Mouse (Mus musculus) small intestine, adult 2 months (tissue): ENCODE data around the gene Olfr1344. TPM values are rescaled to one million over a fixed set of nuclear protein-coding genes. Genes with fewer than 3 reads are reported as not detected.
"Not testable (repeated sequence)": the region's sequence is repeated elsewhere in the genome, so short reads cannot be mapped to it uniquely, and the experiment has no call there.

Source experiments
- H3K27ac ChIP-seq: fragments of 200-500 bp; 2 replicates; pipeline ENCODE4 v1.5.1; 2012; ENCODE audit warnings: low read depth, low read length, control low read depth, inconsistent platforms; ENCODE audit not compliant: insufficient read depth
- H3K27me3 ChIP-seq: fragments of 200-500 bp; 2 replicates; pipeline ENCODE4 v1.6.1; 2012; ENCODE audit warnings: mild to moderate bottlenecking, moderate library complexity, low read length, inconsistent platforms; ENCODE audit not compliant: control insufficient read depth, insufficient read depth
- H3K36me3 ChIP-seq: fragments of 200-500 bp; 2 replicates; pipeline ENCODE4 v1.6.1; 2012; ENCODE audit warnings: mild to moderate bottlenecking, low read length, control low read depth, inconsistent platforms; ENCODE audit not compliant: control insufficient read depth, insufficient read depth
- H3K4me1 ChIP-seq: fragments of 200-500 bp; 2 replicates; pipeline ENCODE4 v1.6.1; 2012; ENCODE audit warnings: low read length, inconsistent platforms, mixed read lengths; ENCODE audit not compliant: control insufficient read depth, insufficient read depth, insufficient read length
- H3K4me3 ChIP-seq: fragments of 200-500 bp; 2 replicates; pipeline ENCODE4 v1.5.1; 2012; ENCODE audit warnings: low read depth, mild to moderate bottlenecking, control low read depth, inconsistent platforms, low read length, moderate library complexity
- CTCF ChIP-seq: fragments of 200-500 bp; IDR thresholded peaks from 2 replicates; pipeline ENCODE4 v1.5.1; 2012; ENCODE audit warnings: low read depth, mild to moderate bottlenecking, control low read depth, inconsistent platforms, low read length, moderate library complexity, mixed read lengths; ENCODE audit not compliant: insufficient replicate concordance, insufficient read length; ENCODE audit errors: extremely low read depth
- POLR2A ChIP-seq: fragments of 200-500 bp; IDR thresholded peaks from 2 replicates; pipeline ENCODE4 v1.6.1; 2012; ENCODE audit warnings: low read depth, mild to moderate bottlenecking, control low read depth, inconsistent platforms, low read length, moderate library complexity
- WGBS: fragments of 180-500 bp; shearing (Covaris S2); methylation state at CpG from one replicate; pipeline ENCODE4 v1.1.7; 2018; 5-methylcytosine and 5-hydroxymethylcytosine counted together
- polyA plus RNA-seq: library from polyadenylated mRNA; depleted of rRNA; stranded (reverse); fragments of >200 nt; gene quantifications from 2 replicates; pipeline ENCODE4 v1.2.3, GENCODE M21; 2012; rRNA removed

Gene Olfr1344
- polyA plus RNA-seq, 1 experiment = not detected

GRCm38 (mm10) chr7:6466951-6467350 is 28.5 kb downstream of the Olfr1344 start, which contains the start of gene Olfr1346:
Gene Olfr1346 (plus strand): TSS chr7:6467101.
- H3K27me3 ChIP-seq = no peaks in the 10 kb centered on the region
- no peak within 1 kb of the TSS for H3K27ac ChIP-seq
- H3K36me3 ChIP-seq = no peaks in the 10 kb centered on the region
- TF ChIP-seq CTCF = no peak
- no peak for TF ChIP-seq POLR2A
- no peaks in the 10 kb centered on the region for H3K4me1 ChIP-seq
- no peak within 1 kb of the TSS for H3K4me3 ChIP-seq

- not testable (repeated sequence) for H3K36me3 ChIP-seq, H3K27me3 ChIP-seq, H3K4me1 ChIP-seq, H3K27ac ChIP-seq, H3K4me3 ChIP-seq
- WGBS = 41% methylated on average over 2 of the region's 2 CpGs
Observed at GRCm38 (mm10) chr7:6477633-6478032, 39.1 kb downstream of the Olfr1344 start.

GRCm38 (mm10) chr7:6486841-6487240 is 48.4 kb downstream of the Olfr1344 start, which contains the start of gene Olfr5:
Gene Olfr5 (minus strand): TSS chr7:6486941.
- Histone ChIP-seq H3K36me3 (no peaks in the 10 kb centered on the region), H3K4me3 (no peak within 1 kb of the TSS), H3K27ac (no peak within 1 kb of the TSS), H3K4me1 (no peaks in the 10 kb centered on the region), H3K27me3 (no peaks in the 10 kb centered on the region)
- TF ChIP-seq CTCF (no peak), POLR2A (no peak)
- 8% methylated on average over 2 of the region's 2 CpGs for WGBS

Other genes starting within 250 kb of the Olfr1344 start
- gene Galp, start 241.6 kb upstream of the Olfr1344 start, polyA plus RNA-seq = not detected in 2 replicates
- not detected in 2 replicates for gene Zscan5b, start 216.4 kb upstream of the Olfr1344 start, polyA plus RNA-seq
- gene Epp13, start 186.0 kb upstream of the Olfr1344 start, polyA plus RNA-seq = not detected in 2 replicates
- gene Zfp667, start 152.1 kb upstream of the Olfr1344 start, polyA plus RNA-seq = 0.10 TPM in 2 replicates
- gene Zfp583, start 107.4 kb upstream of the Olfr1344 start, polyA plus RNA-seq = 0.25 and 0.48 TPM in 2 replicates
- not detected in 2 replicates for gene Gm3854, start 94.9 kb upstream of the Olfr1344 start, polyA plus RNA-seq
- 0.03 and 0.15 TPM in 2 replicates for gene Zfp78, start 75.4 kb upstream of the Olfr1344 start, polyA plus RNA-seq
- gene Zfp28, start 55.4 kb upstream of the Olfr1344 start, polyA plus RNA-seq = 0.22 and 0.60 TPM in 2 replicates
- gene Smim17, start 40.0 kb upstream of the Olfr1344 start, polyA plus RNA-seq = not detected in 2 replicates
- gene Gm20715, start 28.4 kb upstream of the Olfr1344 start, polyA plus RNA-seq = not detected in 2 replicates
- not detected in 2 replicates for gene Olfr1336, start 17.5 kb downstream of the Olfr1344 start, polyA plus RNA-seq
- not detected in 2 replicates for gene Olfr1346, start 28.4 kb downstream of the Olfr1344 start, polyA plus RNA-seq
- gene Olfr5, start 48.3 kb downstream of the Olfr1344 start, polyA plus RNA-seq = not detected in 2 replicates
- not detected in 2 replicates for gene Olfr1347, start 61.1 kb downstream of the Olfr1344 start, polyA plus RNA-seq
- gene Olfr1348, start 70.1 kb downstream of the Olfr1344 start, polyA plus RNA-seq = not detected in 2 replicates
- gene Olfr1349, start 84.3 kb downstream of the Olfr1344 start, polyA plus RNA-seq = not detected in 2 replicates
- gene Olfr1350, start 126.2 kb downstream of the Olfr1344 start, polyA plus RNA-seq = not detected in 2 replicates